Mouse (Mus musculus) midbrain, embryonic 13.5 days (tissue): ENCODE measurements at regions not wholly inside any gene's neighbourhood (a gene's known extent, or its start where the extent isn't known, plus 50 kb on each side); places are given as distances from the start of the nearest gene placed in this dataset.
"Not testable (repeated sequence)": the region's sequence is repeated elsewhere in the genome, so short reads cannot be mapped to it uniquely, and the experiment has no call there.

Experiments used
- ATAC-seq: fragments of 200-750 bp; cut with Nextera tagmentation; 2 replicates; pipeline ENCODE4 v1.8.0; 2017; ENCODE audit warnings: mild to moderate bottlenecking, moderate TSS enrichment, moderate library complexity
- H3K27ac ChIP-seq: fragments of 300-500 bp; sonication (generic); 2 replicates; pipeline ENCODE4 v1.5.1; 2015; ENCODE audit warnings: inconsistent platforms, mild to moderate bottlenecking, moderate library complexity
- H3K27me3 ChIP-seq: fragments of 300-500 bp; sonication (generic); 2 replicates; pipeline ENCODE4 v1.6.1; 2015; ENCODE audit warnings: mild to moderate bottlenecking, inconsistent platforms
- H3K36me3 ChIP-seq: fragments of 300-500 bp; sonication (generic); 2 replicates; pipeline ENCODE4 v1.6.1; 2015; ENCODE audit warnings: mild to moderate bottlenecking, inconsistent platforms
- H3K4me1 ChIP-seq: fragments of 300-500 bp; sonication (generic); replicated peaks from 2 replicates; pipeline ENCODE4 v1.6.1; 2015; ENCODE audit warnings: inconsistent platforms
- H3K4me2 ChIP-seq: fragments of 300-500 bp; sonication (generic); replicated peaks from 2 replicates; pipeline ENCODE4 v1.6.1; 2015; ENCODE audit warnings: moderate library complexity, mild to moderate bottlenecking, inconsistent platforms
- H3K4me3 ChIP-seq: fragments of 300-500 bp; sonication (generic); replicated peaks from 2 replicates; pipeline ENCODE4 v1.5.1; 2015; ENCODE audit warnings: mild to moderate bottlenecking, inconsistent platforms
- H3K9ac ChIP-seq: fragments of 300-500 bp; sonication (generic); replicated peaks from 2 replicates; pipeline ENCODE4 v1.6.1; 2015; ENCODE audit warnings: mild to moderate bottlenecking, inconsistent platforms
- H3K9me3 ChIP-seq: fragments of 300-500 bp; sonication (generic); 2 replicates; pipeline ENCODE4 v1.6.1; 2016; ENCODE audit warnings: mild to moderate bottlenecking, inconsistent platforms
- WGBS: fragments of 180-500 bp; shearing (Covaris S2); methylation state at CpG from one replicate; pipeline ENCODE4 v1.1.7; 2015; 5-methylcytosine and 5-hydroxymethylcytosine counted together

DNA sequence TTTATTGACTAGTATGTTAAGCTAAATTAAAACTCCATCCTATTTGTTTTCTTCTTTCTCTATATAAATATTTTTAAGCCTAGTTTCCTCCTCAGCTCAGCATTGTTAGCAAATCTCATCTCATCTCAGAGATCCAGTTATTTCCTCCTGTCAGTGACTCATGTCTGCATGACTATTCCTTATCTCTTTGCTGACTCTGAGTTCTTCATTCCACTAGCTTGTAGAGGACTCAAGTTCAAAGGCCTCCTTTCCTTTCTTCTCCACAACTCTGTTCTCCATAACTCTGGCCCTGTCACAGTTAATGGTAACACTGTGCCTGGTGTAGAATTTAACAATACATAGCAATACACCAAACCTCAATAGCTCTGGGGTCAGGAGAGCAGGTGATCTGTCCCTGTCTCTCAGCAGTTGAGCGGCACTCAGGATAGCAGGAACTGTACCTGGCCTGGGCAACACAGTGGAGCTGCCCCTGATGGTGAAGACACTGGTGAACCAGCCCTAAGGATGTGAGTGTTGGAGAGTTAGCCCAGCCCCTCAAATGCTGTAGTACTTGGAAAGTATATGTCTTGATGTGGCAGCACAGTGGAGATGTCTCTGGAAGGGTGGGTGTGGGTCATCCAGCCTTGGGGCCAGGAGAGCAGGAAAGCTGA lies 213.3 kb upstream of the Atp10a start:
- H3K9me3 ChIP-seq, result no peaks in the 10 kb centered on the region
- H3K4me1 ChIP-seq, result no peaks in the 10 kb centered on the region
- H3K27me3 ChIP-seq, result no peaks in the 10 kb centered on the region
- no peak overlapping the region for H3K27ac ChIP-seq
- H3K4me3 ChIP-seq, result no peak overlapping the region
- no peak overlapping the region for H3K4me2 ChIP-seq
- no peak overlapping the region for H3K9ac ChIP-seq
- H3K36me3 ChIP-seq, result no peaks in the 10 kb centered on the region
- no peak for ATAC-seq
- 87% methylated on average over 1 of the region's 1 CpGs for WGBS

DNA sequence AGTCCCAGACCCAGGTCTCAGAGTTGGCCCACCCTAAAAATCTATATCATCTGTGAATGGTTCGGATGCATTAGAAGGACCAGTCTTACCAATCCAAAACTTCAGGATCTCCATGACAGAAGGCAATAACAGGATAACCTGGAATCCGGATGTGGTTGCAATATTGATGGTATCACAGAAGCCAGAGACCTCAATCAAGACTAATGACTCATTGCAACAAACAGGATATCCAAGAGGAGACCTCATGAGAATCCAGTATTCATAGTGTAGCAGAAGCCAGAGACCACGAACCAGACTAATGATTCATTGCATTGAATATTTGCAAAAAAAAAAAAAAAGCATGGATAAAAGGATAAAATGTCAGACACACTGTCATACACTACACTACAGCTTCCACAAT lies 212.7 kb upstream of the Atp10a start:
- H3K4me2 ChIP-seq, result no peak overlapping the region
- H3K4me3 ChIP-seq, result no peak overlapping the region
- H3K36me3 ChIP-seq, result no peaks in the 10 kb centered on the region
- H3K27ac ChIP-seq, result no peak overlapping the region
- no peaks in the 10 kb centered on the region for H3K27me3 ChIP-seq
- H3K4me1 ChIP-seq, result no peaks in the 10 kb centered on the region
- 85% methylated on average over 3 of the region's 3 CpGs for WGBS
- H3K9ac ChIP-seq, result no peak overlapping the region
- no peaks in the 10 kb centered on the region for H3K9me3 ChIP-seq
- ATAC-seq, result no peak

DNA sequence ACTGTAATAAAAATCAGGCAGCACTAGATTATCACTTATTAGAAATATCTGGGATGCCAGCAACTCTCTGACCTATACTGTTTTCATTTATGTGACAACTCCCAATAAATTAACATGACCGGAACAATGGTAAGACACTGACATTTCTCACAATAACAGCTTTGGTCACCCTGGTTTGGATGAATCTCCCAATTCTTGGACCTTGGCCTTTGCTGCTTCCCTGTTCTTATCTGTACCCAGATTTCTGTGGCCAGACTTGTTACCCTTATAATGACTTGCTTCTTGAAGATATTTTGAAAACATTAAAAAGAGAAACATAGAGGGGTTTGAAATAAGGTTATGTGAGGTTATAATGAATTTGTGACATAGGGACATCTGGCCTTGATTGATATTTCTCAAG lies 210.2 kb upstream of the Atp10a start:
- 95% methylated on average over 1 of the region's 1 CpGs for WGBS
- no peak overlapping the region for H3K4me2 ChIP-seq
- no peak overlapping the region for H3K4me3 ChIP-seq
- no peaks in the 10 kb centered on the region for H3K9me3 ChIP-seq
- no peaks in the 10 kb centered on the region for H3K27me3 ChIP-seq
- no peaks in the 10 kb centered on the region for H3K4me1 ChIP-seq
- no peaks in the 10 kb centered on the region for H3K36me3 ChIP-seq
- H3K27ac ChIP-seq, result no peak overlapping the region
- H3K9ac ChIP-seq, result no peak overlapping the region
- ATAC-seq, result no peak

DNA sequence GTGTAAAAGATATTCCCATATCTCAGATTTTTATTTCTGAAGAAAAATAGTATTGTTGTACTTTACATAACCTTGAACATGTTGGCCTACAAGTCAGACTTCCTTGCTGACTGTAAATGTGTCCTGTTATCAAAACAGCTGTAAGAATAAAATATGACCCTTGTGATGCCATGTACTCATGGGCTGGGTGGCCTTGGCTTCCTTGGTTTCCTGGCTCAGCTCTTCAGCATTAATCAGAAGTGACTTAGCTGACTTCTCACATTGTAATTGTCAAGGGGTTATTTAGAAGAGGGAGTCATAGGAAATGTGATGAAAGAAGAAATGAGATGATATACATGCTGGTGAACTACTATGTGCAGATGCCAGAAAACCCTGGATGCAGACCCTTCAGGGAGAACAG lies 209.7 kb upstream of the Atp10a start:
- Histone ChIP-seq H3K9ac (no peak overlapping the region), H3K27ac (no peak overlapping the region), H3K4me1 (no peaks in the 10 kb centered on the region), H3K27me3 (no peaks in the 10 kb centered on the region), H3K36me3 (no peaks in the 10 kb centered on the region), H3K9me3 (no peaks in the 10 kb centered on the region), H3K4me2 (no peak overlapping the region), H3K4me3 (no peak overlapping the region)
- ATAC-seq, result no peak

DNA sequence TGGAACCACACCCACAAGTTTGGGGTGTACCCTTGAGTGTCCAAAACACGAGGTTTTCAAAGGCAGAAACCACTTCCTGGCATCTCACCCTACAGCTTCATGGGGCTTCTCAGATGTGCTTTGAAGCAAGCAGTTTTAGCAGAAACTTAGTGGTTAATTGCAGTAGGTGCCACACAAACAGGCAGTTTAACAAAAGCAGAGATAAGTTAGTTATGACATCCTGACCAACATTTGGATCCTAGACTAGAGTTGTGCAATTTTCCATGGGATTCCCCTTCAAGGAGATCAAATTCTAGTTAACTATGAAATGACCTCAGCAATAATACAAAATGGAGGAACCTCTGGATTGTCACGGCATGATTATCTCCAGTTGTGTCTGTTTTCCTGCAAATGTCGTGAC lies 207.2 kb upstream of the Atp10a start:
- Histone ChIP-seq H3K36me3 (no peaks in the 10 kb centered on the region), H3K9ac (no peak overlapping the region), H3K9me3 (0 out of 2 replicates have a peak, but pooled peaks cover 5% of the 10 kb centered on the region), H3K4me2 (no peak overlapping the region), H3K27me3 (no peaks in the 10 kb centered on the region), H3K27ac (no peak overlapping the region), H3K4me1 (no peaks in the 10 kb centered on the region), H3K4me3 (no peak overlapping the region)
- ATAC-seq, result no peak
- WGBS, result 69% methylated on average over 3 of the region's 3 CpGs

DNA sequence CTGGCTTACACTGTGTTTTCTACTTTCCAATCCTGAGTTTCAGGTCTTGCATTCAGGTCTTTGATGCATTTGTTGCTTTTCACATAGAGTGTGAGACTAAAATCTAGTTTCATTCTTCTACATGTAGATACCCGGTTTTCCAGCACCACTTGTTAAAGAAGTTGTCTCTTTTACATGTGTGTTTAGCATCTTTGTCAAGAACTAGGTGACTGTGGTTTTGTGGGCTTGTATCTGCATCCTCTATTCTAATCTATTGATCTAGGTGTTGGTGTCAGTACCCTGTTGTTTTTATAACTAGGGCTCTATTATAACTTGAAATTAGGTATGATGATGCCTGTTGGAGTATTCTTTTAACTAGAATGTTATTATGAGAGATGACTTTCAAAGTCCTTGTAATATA lies 204.0 kb upstream of the Atp10a start:
- H3K36me3 ChIP-seq, result no peaks in the 10 kb centered on the region
- whole genome bisulfite sequencing, result 69% methylated on average over 1 of the region's 1 CpGs

DNA sequence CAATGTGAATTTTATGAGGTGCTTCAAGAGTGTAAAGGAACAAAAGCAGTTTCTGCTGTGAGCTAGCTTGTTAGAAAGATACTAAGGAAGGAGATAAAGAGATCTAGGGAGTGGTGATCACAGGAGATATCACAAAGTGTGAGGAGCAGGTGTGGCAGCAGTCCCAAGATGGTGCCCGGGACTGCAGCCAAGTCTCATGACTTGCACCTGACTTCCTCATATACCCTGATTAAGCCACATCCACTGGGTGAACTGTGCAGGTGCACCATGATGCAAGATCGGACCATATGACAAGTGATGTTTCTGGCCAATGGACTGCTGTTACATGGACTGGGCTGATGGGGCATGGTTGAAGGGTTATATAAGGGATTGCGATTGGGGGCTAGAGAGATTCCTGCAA lies 197.8 kb upstream of the Atp10a start:
- H3K4me3 ChIP-seq, H3K27me3 ChIP-seq, H3K9me3 ChIP-seq, H3K4me2 ChIP-seq, H3K4me1 ChIP-seq, H3K27ac ChIP-seq, H3K9ac ChIP-seq, H3K36me3 ChIP-seq, ATAC-seq: not testable (repeated sequence)
- 94% methylated on average over 3 of the region's 3 CpGs for WGBS

More for the DNA sequence above, 204.0 kb upstream of the Atp10a start:
- no peaks in the 10 kb centered on the region for H3K27me3 ChIP-seq
- 0 out of 2 replicates have a peak, but pooled peaks cover 7% of the 10 kb centered on the region for H3K9me3 ChIP-seq
- no peak for ATAC-seq
- H3K27ac ChIP-seq, result no peak overlapping the region
- H3K4me3 ChIP-seq, result no peak overlapping the region
- H3K4me2 ChIP-seq, result no peak overlapping the region
- H3K9ac ChIP-seq, result no peak overlapping the region
- no peaks in the 10 kb centered on the region for H3K4me1 ChIP-seq

DNA sequence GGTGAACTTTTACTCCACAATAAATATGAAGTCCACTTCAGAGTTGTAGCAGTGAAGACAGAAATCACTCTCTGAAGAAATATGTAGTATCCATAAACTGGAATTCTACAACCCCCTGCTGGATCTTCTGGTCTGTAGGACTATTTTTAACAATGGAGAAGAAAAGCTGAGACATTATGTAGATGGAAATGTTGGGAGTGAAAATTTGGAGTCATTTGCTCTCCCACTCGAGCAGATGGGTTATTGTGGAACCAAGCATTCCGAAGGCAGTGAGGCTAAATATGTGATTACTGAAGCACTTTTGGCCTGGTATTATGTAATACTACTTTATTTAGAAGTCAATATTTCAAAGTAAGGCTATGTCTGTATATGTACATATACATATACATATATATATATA lies 195.0 kb upstream of the Atp10a start:
- no peaks in the 10 kb centered on the region for H3K9me3 ChIP-seq
- no peak overlapping the region for H3K27ac ChIP-seq
- WGBS, result 84% methylated on average over 2 of the region's 2 CpGs
- H3K4me3 ChIP-seq, result no peak overlapping the region
- H3K4me2 ChIP-seq, result no peak overlapping the region
- H3K9ac ChIP-seq, result no peak overlapping the region
- H3K4me1 ChIP-seq, result no peaks in the 10 kb centered on the region
- no peaks in the 10 kb centered on the region for H3K36me3 ChIP-seq
- no peak for ATAC-seq
- no peaks in the 10 kb centered on the region for H3K27me3 ChIP-seq

DNA sequence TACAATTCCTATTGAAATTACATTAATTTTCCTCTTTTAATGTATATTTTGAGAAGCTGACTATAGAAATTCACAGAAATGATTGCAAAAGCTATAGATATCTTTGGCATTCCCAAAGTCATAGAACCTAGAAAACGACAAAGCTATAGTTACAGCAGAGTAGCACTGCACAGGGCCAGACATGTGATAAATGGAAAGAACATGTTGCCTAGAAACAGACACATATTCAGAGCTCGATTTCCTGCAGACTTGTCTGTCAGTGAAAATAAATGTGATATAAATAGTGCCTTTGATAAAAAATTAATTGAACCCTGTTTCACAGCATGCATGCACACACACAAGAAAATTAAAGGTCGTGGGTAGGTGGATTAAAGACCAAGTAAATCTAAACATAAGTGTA lies 182.8 kb upstream of the Atp10a start:
- H3K4me2 ChIP-seq, result no peak overlapping the region
- 66% methylated on average over 3 of the region's 3 CpGs for WGBS
- H3K36me3 ChIP-seq, result no peaks in the 10 kb centered on the region
- no peak for ATAC-seq
- no peak overlapping the region for H3K27ac ChIP-seq
- H3K9ac ChIP-seq, result no peak overlapping the region
- no peaks in the 10 kb centered on the region for H3K4me1 ChIP-seq
- no peak overlapping the region for H3K4me3 ChIP-seq
- no peaks in the 10 kb centered on the region for H3K27me3 ChIP-seq
- no peaks in the 10 kb centered on the region for H3K9me3 ChIP-seq

DNA sequence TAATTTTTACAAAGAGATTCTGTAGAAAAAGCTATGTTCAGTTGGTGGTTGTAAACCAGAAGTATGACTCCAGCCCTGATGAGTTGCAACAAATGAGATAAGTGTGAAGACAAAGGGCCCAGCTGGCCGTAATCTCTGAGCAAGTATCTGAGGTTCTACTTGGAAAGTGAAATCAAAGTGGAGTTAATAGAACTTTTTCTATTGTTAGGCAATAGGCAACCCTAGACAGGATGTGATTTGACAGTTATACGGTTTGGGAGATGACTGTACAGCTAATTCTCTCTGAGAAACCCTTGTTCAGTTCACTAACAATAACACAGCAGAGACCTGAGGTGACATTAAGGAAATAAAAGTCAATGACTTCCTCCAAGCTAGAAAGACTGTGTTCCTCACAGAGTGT lies 180.8 kb upstream of the Atp10a start:
- no peaks in the 10 kb centered on the region for H3K36me3 ChIP-seq
- H3K27me3 ChIP-seq, result no peaks in the 10 kb centered on the region
- no peak for ATAC-seq
- no peaks in the 10 kb centered on the region for H3K4me1 ChIP-seq
- H3K4me2 ChIP-seq, result no peak overlapping the region
- H3K4me3 ChIP-seq, result no peak overlapping the region
- 85% methylated on average over 2 of the region's 2 CpGs for WGBS
- H3K27ac ChIP-seq, result no peak overlapping the region
- H3K9me3 ChIP-seq, result no peaks in the 10 kb centered on the region
- no peak overlapping the region for H3K9ac ChIP-seq

DNA sequence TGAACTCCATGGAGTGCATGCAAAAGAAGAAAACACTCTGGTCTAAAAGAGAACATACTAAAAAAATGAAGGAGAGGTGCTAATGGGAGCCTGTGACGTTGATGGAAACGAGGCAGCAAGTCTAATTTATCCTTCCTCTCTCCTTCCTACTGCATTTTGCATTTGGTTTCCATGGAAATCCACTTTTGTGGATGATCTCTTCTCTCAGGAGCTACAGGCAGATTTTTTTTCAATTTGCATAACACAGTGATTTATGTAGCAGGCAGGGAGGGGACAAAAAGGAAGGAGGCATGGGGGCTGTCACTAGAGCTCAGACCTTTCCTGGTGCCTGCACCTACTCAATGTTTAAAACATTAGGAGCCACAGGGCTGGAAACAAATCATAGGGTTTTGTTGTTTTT lies 167.7 kb upstream of the Atp10a start:
- Histone ChIP-seq H3K9me3 (no peaks in the 10 kb centered on the region), H3K27ac (no peak overlapping the region), H3K4me3 (no peak overlapping the region), H3K36me3 (no peaks in the 10 kb centered on the region), H3K9ac (no peak overlapping the region), H3K4me2 (no peak overlapping the region), H3K4me1 (0 out of 2 replicates have a peak, but pooled peaks cover 3% of the 10 kb centered on the region), H3K27me3 (no peaks in the 10 kb centered on the region)
- 17% methylated on average over 2 of the region's 2 CpGs for WGBS
- peak; percentile 91 for ATAC-seq
